Mouse (Mus musculus) embryonic facial prominence, embryonic 14.5 days (tissue): ENCODE measurements around the gene Miga1. TPM values are rescaled to one million over a fixed set of nuclear protein-coding genes. Genes with fewer than 3 reads are reported as not detected.

Experiments used
- ATAC-seq: fragments of 200-750 bp; cut with Nextera tagmentation; 2 replicates; pipeline ENCODE4 v1.8.0; 2017; ENCODE audit warnings: low read depth, moderate number of reproducible peaks, moderate TSS enrichment
- DNase-seq: peaks from one replicate; pipeline ENCODE4 v3.0.0-alpha.2; 2015; ENCODE audit warnings: low spot score
- H3K27ac ChIP-seq: fragments of 300-500 bp; sonication (generic); replicated peaks from 2 replicates; pipeline ENCODE4 v1.5.1; 2014; ENCODE audit warnings: low read depth, mild to moderate bottlenecking, low read length, moderate library complexity
- H3K27me3 ChIP-seq: fragments of 300-500 bp; sonication (generic); replicated peaks from 2 replicates; pipeline ENCODE4 v1.6.1; 2014; ENCODE audit warnings: low read length; ENCODE audit not compliant: control insufficient read depth, insufficient read depth
- H3K36me3 ChIP-seq: fragments of 300-500 bp; sonication (generic); 2 replicates; pipeline ENCODE4 v1.6.1; 2014; ENCODE audit warnings: low read length, mixed read lengths; ENCODE audit not compliant: control insufficient read depth, insufficient read depth
- H3K4me1 ChIP-seq: fragments of 300-500 bp; sonication (generic); 2 replicates; pipeline ENCODE4 v1.6.1; 2014; ENCODE audit warnings: antibody characterized with exemption, low read length; ENCODE audit not compliant: control insufficient read depth, insufficient read depth
- H3K4me2 ChIP-seq: fragments of 300-500 bp; sonication (generic); 2 replicates; pipeline ENCODE4 v1.6.1; 2014; ENCODE audit warnings: low read depth, mild to moderate bottlenecking, low read length, moderate library complexity, mixed read lengths
- H3K4me3 ChIP-seq: fragments of 300-500 bp; sonication (generic); 2 replicates; pipeline ENCODE4 v1.5.1; 2014; ENCODE audit warnings: low read depth, mild to moderate bottlenecking, low read length
- H3K9ac ChIP-seq: fragments of 300-500 bp; sonication (generic); 2 replicates; pipeline ENCODE4 v1.6.1; 2014; ENCODE audit warnings: low read depth, mild to moderate bottlenecking, low read length, moderate library complexity, mixed read lengths
- H3K9me3 ChIP-seq: fragments of 300-500 bp; sonication (generic); 2 replicates; pipeline ENCODE4 v1.6.1; 2016; ENCODE audit warnings: low read length; ENCODE audit not compliant: control insufficient read depth
- WGBS: fragments of 180-500 bp; shearing (Covaris S2); extraction: QIAGEN DNeasy Blood & Tissue Kit; methylation state at CpG from one replicate; pipeline ENCODE4 v1.1.7; 2014; 5-methylcytosine and 5-hydroxymethylcytosine counted together
- polyA plus RNA-seq: library from polyadenylated mRNA; unstranded; fragments of >200 nt; fragmentation: Nextera tagmentation; extraction: Ambion mirVana; gene quantifications from 2 replicates; pipeline ENCODE4 v1.2.1, GENCODE M21; 2014

Miga1 gene
- polyA plus RNA-seq, 1 experiment from 2014 or later: 17.3 TPM

GRCm38 (mm10) chr3:152295896-152296295, 44.3 kb downstream of the Miga1 start:
- H3K4me2 ChIP-seq: no peak overlapping the region
- no peaks in the 10 kb centered on the region for H3K9me3 ChIP-seq
- H3K27me3 ChIP-seq: no peaks in the 10 kb centered on the region
- no peak overlapping the region for H3K9ac ChIP-seq
- ATAC-seq (no peak), DNase-seq (no peak)
- no peak overlapping the region for H3K4me3 ChIP-seq
- 92% methylated on average over 5 of the region's 5 CpGs for WGBS
- H3K27ac ChIP-seq: no peak overlapping the region
- H3K36me3 ChIP-seq: peaks cover 24% of the 10 kb centered on the region
- H3K4me1 ChIP-seq: peaks cover 7% of the 10 kb centered on the region; the same call in 1 of the 2 replicates

GRCm38 (mm10) chr3:152294400-152294799, 45.8 kb downstream of the Miga1 start:
- ATAC-seq: no peak
- peaks cover 7% of the 10 kb centered on the region; the same call in 1 of the 2 replicates for H3K4me1 ChIP-seq
- no peak overlapping the region for H3K4me2 ChIP-seq
- peaks cover 26% of the 10 kb centered on the region for H3K36me3 ChIP-seq
- WGBS: 66% methylated on average over 3 of the region's 3 CpGs
- H3K27ac ChIP-seq: no peak overlapping the region
- H3K27me3 ChIP-seq: no peaks in the 10 kb centered on the region
- H3K9me3 ChIP-seq: no peaks in the 10 kb centered on the region
- H3K9ac ChIP-seq: no peak overlapping the region
- no peak overlapping the region for H3K4me3 ChIP-seq
- no peak for DNase-seq

GRCm38 (mm10) chr3:152293530-152294181, 46.6 kb downstream of the Miga1 start:
- H3K27ac ChIP-seq: no peak overlapping the region
- H3K9ac ChIP-seq: no peak overlapping the region
- 51% methylated on average over 13 of the region's 13 CpGs for WGBS
- DNase-seq (no peak), ATAC-seq (no peak)
- no peak overlapping the region for H3K4me2 ChIP-seq
- no peaks in the 10 kb centered on the region for H3K27me3 ChIP-seq
- no peak overlapping the region for H3K4me3 ChIP-seq
- no peaks in the 10 kb centered on the region for H3K9me3 ChIP-seq
- peaks cover 7% of the 10 kb centered on the region; the same call in 1 of the 2 replicates for H3K4me1 ChIP-seq
- H3K36me3 ChIP-seq: peaks cover 26% of the 10 kb centered on the region

GRCm38 (mm10) chr3:152291895-152292294, 48.3 kb downstream of the Miga1 start:
- DNase-seq: no peak
- H3K4me3 ChIP-seq: no peak overlapping the region
- 58% methylated on average over 6 of the region's 6 CpGs for WGBS
- H3K9ac ChIP-seq: no peak overlapping the region
- peaks cover 36% of the 10 kb centered on the region for H3K36me3 ChIP-seq
- ATAC-seq: no peak
- peaks cover 7% of the 10 kb centered on the region; the same call in 1 of the 2 replicates for H3K4me1 ChIP-seq
- no peak overlapping the region for H3K4me2 ChIP-seq
- no peaks in the 10 kb centered on the region for H3K27me3 ChIP-seq
- no peak overlapping the region for H3K27ac ChIP-seq
- no peaks in the 10 kb centered on the region for H3K9me3 ChIP-seq

- peaks cover 36% of the 10 kb centered on the region for H3K36me3 ChIP-seq
- no peak overlapping the region for H3K9ac ChIP-seq
- no peak overlapping the region for H3K4me3 ChIP-seq
- whole genome bisulfite sequencing: 50% methylated on average over 17 of the region's 17 CpGs
- peaks cover 7% of the 10 kb centered on the region; the same call in 1 of the 2 replicates for H3K4me1 ChIP-seq
- peak; percentile 60 for DNase-seq
- H3K4me2 ChIP-seq: no peak overlapping the region
- no peaks in the 10 kb centered on the region for H3K27me3 ChIP-seq
- H3K27ac ChIP-seq: peak overlapping the region; percentile 74
- H3K9me3 ChIP-seq: no peaks in the 10 kb centered on the region
- no peak for ATAC-seq
Measured at GRCm38 (mm10) chr3:152290175-152290798, 49.9 kb downstream of the Miga1 start.

- H3K4me3 ChIP-seq: no peak overlapping the region
- no peak overlapping the region for H3K4me2 ChIP-seq
- no peaks in the 10 kb centered on the region for H3K9me3 ChIP-seq
- H3K9ac ChIP-seq: no peak overlapping the region
- H3K27me3 ChIP-seq: no peaks in the 10 kb centered on the region
- no peak for ATAC-seq
- H3K27ac ChIP-seq: no peak overlapping the region
- 0 out of 2 replicates have a peak, but pooled peaks cover under 1% of the 10 kb centered on the region for H3K4me1 ChIP-seq
- WGBS: 87% methylated on average over 4 of the region's 4 CpGs
- H3K36me3 ChIP-seq: peaks cover 39% of the 10 kb centered on the region
- DNase-seq: no peak
Measured at GRCm38 (mm10) chr3:152288740-152289139, 51.5 kb downstream of the Miga1 start.

GRCm38 (mm10) chr3:152288276-152288675, 51.9 kb downstream of the Miga1 start:
- ATAC-seq (no peak), DNase-seq (no peak)
- 97% methylated on average over 5 of the region's 5 CpGs for WGBS
- Histone ChIP-seq H3K4me2 (no peak overlapping the region), H3K27me3 (no peaks in the 10 kb centered on the region), H3K27ac (no peak overlapping the region), H3K9me3 (no peaks in the 10 kb centered on the region), H3K36me3 (peaks cover 39% of the 10 kb centered on the region), H3K4me1 (no peaks in the 10 kb centered on the region), H3K4me3 (no peak overlapping the region), H3K9ac (no peak overlapping the region)

- H3K27ac ChIP-seq: no peak overlapping the region
- ATAC-seq (no peak), DNase-seq (no peak)
- H3K36me3 ChIP-seq: peaks cover 42% of the 10 kb centered on the region
- no peak overlapping the region for H3K9ac ChIP-seq
- H3K4me1 ChIP-seq: no peaks in the 10 kb centered on the region
- no peak overlapping the region for H3K4me2 ChIP-seq
- H3K4me3 ChIP-seq: no peak overlapping the region
- no peaks in the 10 kb centered on the region for H3K27me3 ChIP-seq
- H3K9me3 ChIP-seq: no peaks in the 10 kb centered on the region
- 83% methylated on average over 9 of the region's 9 CpGs for WGBS
Measured at GRCm38 (mm10) chr3:152287810-152288209, 52.4 kb downstream of the Miga1 start.

GRCm38 (mm10) chr3:152284759-152285158, 55.4 kb downstream of the Miga1 start:
- Histone ChIP-seq H3K9ac (no peak overlapping the region), H3K27me3 (no peaks in the 10 kb centered on the region), H3K4me3 (no peak overlapping the region), H3K4me2 (no peak overlapping the region), H3K9me3 (no peaks in the 10 kb centered on the region), H3K36me3 (peaks cover 56% of the 10 kb centered on the region), H3K4me1 (no peaks in the 10 kb centered on the region), H3K27ac (no peak overlapping the region)
- DNase-seq (no peak), ATAC-seq (no peak)
- WGBS: 44% methylated on average over 5 of the region's 5 CpGs
